Mouse (Mus musculus): ENCODE data around the gene Rassf4.

- TF ChIP-seq CTCF (IDR thresholded peaks at IDR 0.05; ENCODE audit: borderline replicate concordance, insufficient read depth, low read length): no peak
- no peak for TF ChIP-seq POLR2A (IDR thresholded peaks at IDR 0.05; ENCODE audit: low read depth, low read length)
These were observed 44.1 kb upstream of the Rassf4 start for GRCm38 (mm10) chr6:116717851-116718250.

Measured in embryonic fibroblast, embryonic 13.5 days (primary cell).